In the genomic region with DNA sequence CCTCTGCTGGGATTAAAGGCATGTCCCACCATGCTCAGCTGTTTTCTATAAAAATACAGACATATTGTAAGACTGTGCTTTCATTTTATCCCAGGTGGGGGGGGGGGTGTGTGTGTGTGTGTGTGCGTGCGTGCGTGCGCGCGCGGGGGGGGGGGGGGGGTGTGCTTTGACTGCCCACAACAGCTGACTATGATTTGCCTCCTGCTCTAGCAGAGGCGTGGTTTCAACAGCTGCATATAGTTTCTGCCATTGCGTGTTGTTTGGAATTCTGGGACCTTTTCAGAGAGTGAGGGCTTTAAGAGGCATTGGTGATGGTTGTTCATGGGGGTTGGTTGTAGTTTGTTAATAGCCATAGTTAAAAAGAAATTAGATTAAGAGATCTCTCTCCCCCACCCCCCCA, we compare ENCODE assay signal across 1 mouse cellular context.
A peak's percentile ranks its signal among the peaks of the same experiment; 100 is the strongest.
TF ChIP-seq lines count a peak whose summit lies in the region.

No protein-coding gene starts in this region.

TF ChIP-seq in myocyte, 11 proteins besides CTCF, POLR2A, EP300 and RAD21:
- TF ChIP-seq MYOG (IDR thresholded peaks at IDR 0.05; ENCODE audit: control insufficient read depth in 1 of 3, insufficient read depth in 1 of 3, insufficient read length in 2 of 3, low read depth in 2 of 3) (peak in 1 of 3 experiments; percentile 24), MAX (IDR thresholded peaks at IDR 0.05; ENCODE audit: low read depth) (no peak), MYOD1 (IDR thresholded peaks at IDR 0.05; ENCODE audit: control insufficient read depth in 1 of 3, insufficient read length in 2 of 3, low read depth in 2 of 3) (peak in 2 of 3 experiments; percentile 57 to 74)
